ENCODE assay signal across 1 mouse cellular context in the genomic region with DNA sequence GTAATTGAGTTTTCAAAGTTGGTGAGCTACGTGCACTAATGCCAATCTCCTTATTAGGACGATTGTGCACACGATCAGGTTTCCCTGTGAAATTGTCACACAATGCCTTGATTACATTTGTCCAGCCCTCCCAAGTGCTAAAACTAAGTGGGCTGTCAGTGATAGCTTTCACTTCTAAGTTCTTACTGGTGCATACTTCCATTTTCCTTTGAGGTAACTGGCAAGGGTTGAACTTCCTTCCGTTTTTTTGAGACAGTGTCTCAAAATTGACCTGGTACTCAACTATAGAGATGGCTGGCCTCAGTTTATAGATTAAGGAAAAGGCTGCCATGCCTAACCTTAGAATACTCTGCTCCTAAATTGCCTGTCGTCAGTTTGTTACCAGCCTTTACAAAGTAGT. TPM values are rescaled to one million over a fixed set of nuclear protein-coding genes. Genes with fewer than 3 reads are reported as not detected.
"Had no signal": no experiment of that assay in that cellular context is flagged by ENCODE, and none has a peak within 500 bp of the region (broad histone marks: within the 10 kb centered on the region; RNA-seq: fewer than 3 reads in every experiment).

No protein-coding gene starts in this region.

RNA-seq across cellular contexts. Expression of a gene that starts 16.1 kb away (rescaled TPM):
- total RNA-seq: neutrophil, adult 5-6 weeks had no signal
